Mouse (Mus musculus): ENCODE results near the gene Gm20518.

- no peak for TF ChIP-seq GATA1 (IDR thresholded peaks at IDR 0.05; ENCODE audit: low read length)
- no peak for TF ChIP-seq TAL1 (IDR thresholded peaks at IDR 0.05; ENCODE audit: low read length)
These were observed 93.6 kb downstream of the Gm20518 start for GRCm38 (mm10) chr16:17797812-17798311.

Measured in erythroblast, embryonic 14.5 days (primary cell).